Mouse (Mus musculus): ENCODE measurements around the gene Olfr771. TPM values are rescaled to one million over a fixed set of nuclear protein-coding genes. Genes with fewer than 3 reads are reported as not detected.
"Not testable (repeated sequence)": the region's sequence is repeated elsewhere in the genome, so short reads cannot be mapped to it uniquely, and the experiment has no call there.

Gene Olfr771
- polyA plus RNA-seq (2012; ENCODE audit: insufficient read depth, insufficient read length, low replicate concordance, missing spikeins), result not detected in 2 replicates

- H3K4me1 ChIP-seq (ENCODE audit: control insufficient read depth, insufficient read depth, low read length), result no peaks in the 10 kb centered on the region
- no peak within 1 kb of the TSS for H3K27ac ChIP-seq (ENCODE audit: insufficient read depth, low read depth, low read length)
- WGBS, result 90% methylated on average over 1 of the region's 1 CpGs
- no peak within 1 kb of the TSS for H3K4me3 ChIP-seq (ENCODE audit: insufficient read depth, low read depth, low read length)
- no peak for TF ChIP-seq POLR2A (IDR thresholded peaks at IDR 0.05; ENCODE audit: insufficient read depth, low read depth, low read length)
- no peak for TF ChIP-seq CTCF (IDR thresholded peaks at IDR 0.05; ENCODE audit: insufficient read depth, low read depth, low read length)
These were observed at the start of gene Olfr771 for GRCm38 (mm10) chr10:129164651-129165050. Gene Olfr771, minus strand, starts transcription at chr10:129164751.

GRCm38 (mm10) chr10:129187319-129187718 is 22.8 kb upstream of the Olfr771 start, which contains the start of gene Olfr773:
Gene Olfr773, minus strand, starts transcription at chr10:129187419.
- not testable (repeated sequence) for H3K4me1 ChIP-seq (ENCODE audit: control insufficient read depth, insufficient read depth, low read length); H3K27ac ChIP-seq (ENCODE audit: insufficient read depth, low read depth, low read length); H3K4me3 ChIP-seq (ENCODE audit: insufficient read depth, low read depth, low read length)

GRCm38 (mm10) chr10:129177821-129178220 is 13.3 kb upstream of the Olfr771 start, which contains the start of gene Olfr772:
Gene Olfr772, minus strand, starts transcription at chr10:129177921.
- H3K4me1 ChIP-seq (ENCODE audit: control insufficient read depth, insufficient read depth, low read length); H3K27ac ChIP-seq (ENCODE audit: insufficient read depth, low read depth, low read length); H3K4me3 ChIP-seq (ENCODE audit: insufficient read depth, low read depth, low read length): not testable (repeated sequence)
- WGBS, result 94% methylated on average over 4 of the region's 4 CpGs

GRCm38 (mm10) chr10:129138898-129139297 is 25.7 kb downstream of the Olfr771 start, which contains the start of gene Olfr770:
Gene Olfr770, minus strand, starts transcription at chr10:129138998.
- WGBS, result 27% methylated on average over 2 of the region's 2 CpGs

GRCm38 (mm10) chr10:129117761-129118160 is 46.8 kb downstream of the Olfr771 start, which contains the start of gene Olfr769:
Gene Olfr769, minus strand, starts transcription at chr10:129117861.
- no peak for TF ChIP-seq POLR2A (IDR thresholded peaks at IDR 0.05; ENCODE audit: insufficient read depth, low read depth, low read length)
- no peak for TF ChIP-seq CTCF (IDR thresholded peaks at IDR 0.05; ENCODE audit: insufficient read depth, low read depth, low read length)
- WGBS, result 42% methylated on average over 2 of the region's 2 CpGs
- H3K4me1 ChIP-seq (ENCODE audit: control insufficient read depth, insufficient read depth, low read length), result no peaks in the 10 kb centered on the region
- no peak within 1 kb of the TSS for H3K27ac ChIP-seq (ENCODE audit: insufficient read depth, low read depth, low read length)
- no peak within 1 kb of the TSS for H3K4me3 ChIP-seq (ENCODE audit: insufficient read depth, low read depth, low read length)

More at GRCm38 (mm10) chr10:129138898-129139297, 25.7 kb downstream of the Olfr771 start, which contains the start of gene Olfr770:
- Histone ChIP-seq H3K4me1 (ENCODE audit: control insufficient read depth, insufficient read depth, low read length) (no peaks in the 10 kb centered on the region), H3K27ac (ENCODE audit: insufficient read depth, low read depth, low read length) (no peak within 1 kb of the TSS), H3K4me3 (ENCODE audit: insufficient read depth, low read depth, low read length) (no peak within 1 kb of the TSS)
- TF ChIP-seq POLR2A (IDR thresholded peaks at IDR 0.05; ENCODE audit: insufficient read depth, low read depth, low read length), result no peak
- no peak for TF ChIP-seq CTCF (IDR thresholded peaks at IDR 0.05; ENCODE audit: insufficient read depth, low read depth, low read length)

GRCm38 (mm10) chr10:129115146-129115545 is 49.4 kb downstream of the Olfr771 start:
- H3K4me1 ChIP-seq (ENCODE audit: control insufficient read depth, insufficient read depth, low read length), result no peaks in the 10 kb centered on the region
- H3K27ac ChIP-seq (ENCODE audit: insufficient read depth, low read depth, low read length), result no peak overlapping the region
- no peak overlapping the region for H3K4me3 ChIP-seq (ENCODE audit: insufficient read depth, low read depth, low read length)
- WGBS, result 95% methylated on average over 3 of the region's 3 CpGs
- no peak for TF ChIP-seq CTCF (IDR thresholded peaks at IDR 0.05; ENCODE audit: insufficient read depth, low read depth, low read length)

Other genes with a start within 250 kb of the Olfr771 start
- not detected in 2 replicates for gene Rdh5, start 241.9 kb downstream of the Olfr771 start, polyA plus RNA-seq (2012; ENCODE audit: insufficient read depth, insufficient read length, low replicate concordance, missing spikeins)
- gene Bloc1s1, start 240.7 kb downstream of the Olfr771 start, polyA plus RNA-seq (2012; ENCODE audit: insufficient read depth, insufficient read length, low replicate concordance, missing spikeins), result not detected in 2 replicates
- gene Itga7, start 230.9 kb downstream of the Olfr771 start, polyA plus RNA-seq (2012; ENCODE audit: insufficient read depth, insufficient read length, low replicate concordance, missing spikeins), result not detected in 2 replicates
- not detected in 2 replicates for gene Mettl7b, start 203.8 kb downstream of the Olfr771 start, polyA plus RNA-seq (2012; ENCODE audit: insufficient read depth, insufficient read length, low replicate concordance, missing spikeins)
- gene Olfr9, start 175.3 kb downstream of the Olfr771 start, polyA plus RNA-seq (2012; ENCODE audit: insufficient read depth, insufficient read length, low replicate concordance, missing spikeins), result not detected in 2 replicates
- gene Olfr763, start 154.0 kb downstream of the Olfr771 start, polyA plus RNA-seq (2012; ENCODE audit: insufficient read depth, insufficient read length, low replicate concordance, missing spikeins), result not detected in 2 replicates
- not detected in 2 replicates for gene Olfr764-ps1, start 124.9 kb downstream of the Olfr771 start, polyA plus RNA-seq (2012; ENCODE audit: insufficient read depth, insufficient read length, low replicate concordance, missing spikeins)
- not detected in 2 replicates for gene Olfr765, start 114.8 kb downstream of the Olfr771 start, polyA plus RNA-seq (2012; ENCODE audit: insufficient read depth, insufficient read length, low replicate concordance, missing spikeins)
- gene Olfr766-ps1, start 95.8 kb downstream of the Olfr771 start, polyA plus RNA-seq (2012; ENCODE audit: insufficient read depth, insufficient read length, low replicate concordance, missing spikeins), result not detected in 2 replicates
- gene Olfr767, start 81.8 kb downstream of the Olfr771 start, polyA plus RNA-seq (2012; ENCODE audit: insufficient read depth, insufficient read length, low replicate concordance, missing spikeins), result not detected in 2 replicates
- not detected in 2 replicates for gene Olfr768, start 65.4 kb downstream of the Olfr771 start, polyA plus RNA-seq (2012; ENCODE audit: insufficient read depth, insufficient read length, low replicate concordance, missing spikeins)
- not detected in 2 replicates for gene Olfr769, start 46.9 kb downstream of the Olfr771 start, polyA plus RNA-seq (2012; ENCODE audit: insufficient read depth, insufficient read length, low replicate concordance, missing spikeins)
- not detected in 2 replicates for gene Olfr770, start 25.8 kb downstream of the Olfr771 start, polyA plus RNA-seq (2012; ENCODE audit: insufficient read depth, insufficient read length, low replicate concordance, missing spikeins)
- gene Olfr772, start 13.2 kb upstream of the Olfr771 start, polyA plus RNA-seq (2012; ENCODE audit: insufficient read depth, insufficient read length, low replicate concordance, missing spikeins), result not detected in 2 replicates
- not detected in 2 replicates for gene Olfr773, start 22.7 kb upstream of the Olfr771 start, polyA plus RNA-seq (2012; ENCODE audit: insufficient read depth, insufficient read length, low replicate concordance, missing spikeins)
- not detected in 2 replicates for gene Olfr774, start 71.5 kb upstream of the Olfr771 start, polyA plus RNA-seq (2012; ENCODE audit: insufficient read depth, insufficient read length, low replicate concordance, missing spikeins)
- not detected in 2 replicates for gene Olfr775, start 83.7 kb upstream of the Olfr771 start, polyA plus RNA-seq (2012; ENCODE audit: insufficient read depth, insufficient read length, low replicate concordance, missing spikeins)
- gene Olfr776, start 94.4 kb upstream of the Olfr771 start, polyA plus RNA-seq (2012; ENCODE audit: insufficient read depth, insufficient read length, low replicate concordance, missing spikeins), result not detected in 2 replicates
- not detected in 2 replicates for gene Olfr777, start 106.7 kb upstream of the Olfr771 start, polyA plus RNA-seq (2012; ENCODE audit: insufficient read depth, insufficient read length, low replicate concordance, missing spikeins)
- gene Olfr780, start 153.4 kb upstream of the Olfr771 start, polyA plus RNA-seq (2012; ENCODE audit: insufficient read depth, insufficient read length, low replicate concordance, missing spikeins), result not detected in 2 replicates
- gene Olfr781, start 164.1 kb upstream of the Olfr771 start, polyA plus RNA-seq (2012; ENCODE audit: insufficient read depth, insufficient read length, low replicate concordance, missing spikeins), result not detected in 2 replicates
- not detected in 2 replicates for gene Olfr782, start 184.1 kb upstream of the Olfr771 start, polyA plus RNA-seq (2012; ENCODE audit: insufficient read depth, insufficient read length, low replicate concordance, missing spikeins)
- not detected in 2 replicates for gene Olfr784, start 219.3 kb upstream of the Olfr771 start, polyA plus RNA-seq (2012; ENCODE audit: insufficient read depth, insufficient read length, low replicate concordance, missing spikeins)
- not detected in 2 replicates for gene Olfr785, start 240.7 kb upstream of the Olfr771 start, polyA plus RNA-seq (2012; ENCODE audit: insufficient read depth, insufficient read length, low replicate concordance, missing spikeins)